Mouse (Mus musculus): ENCODE data around the gene Zbtb45. TPM values are rescaled to one million over a fixed set of nuclear protein-coding genes. Genes with fewer than 3 reads are reported as not detected.

Gene Zbtb45
- polyA plus RNA-seq, 1 experiment from 2014 or later: 34.7 TPM

- DNase-seq (ENCODE audit: low spot score): no peak
- H3K27ac ChIP-seq (ENCODE audit: low read depth, low read length): no peak overlapping the region
- peak; percentile 22 for ATAC-seq
- H3K9ac ChIP-seq (ENCODE audit: low read length): peak overlapping the region; percentile 70
- H3K27me3 ChIP-seq (replicated peaks; ENCODE audit: control insufficient read depth, insufficient read depth, low read length): peaks cover 36% of the 10 kb centered on the region
- H3K4me2 ChIP-seq (ENCODE audit: low read length): peak overlapping the region; percentile 93
- WGBS: 3% methylated on average over 23 of the region's 23 CpGs
- no peaks in the 10 kb centered on the region for H3K9me3 ChIP-seq (replicated peaks; ENCODE audit: control insufficient read depth, low read length)
- H3K4me3 ChIP-seq (ENCODE audit: low read depth, low read length): peak overlapping the region; percentile 43
- no peaks in the 10 kb centered on the region for H3K36me3 ChIP-seq (ENCODE audit: control insufficient read depth, insufficient read depth, low read length)
- H3K4me1 ChIP-seq (ENCODE audit: control insufficient read depth, insufficient read depth, low read length): 0 out of 2 replicates have a peak, but pooled peaks cover under 1% of the 10 kb centered on the region
Measured at GRCm38 (mm10) chr7:13044254-13044625, 34.4 kb upstream of the Zbtb45 start.

- peak overlapping the region; percentile 43 for H3K4me3 ChIP-seq (ENCODE audit: low read depth, low read length)
- ATAC-seq (peak; percentile 57), DNase-seq (ENCODE audit: low spot score) (peak; percentile 45)
- 0 out of 2 replicates have a peak, but pooled peaks cover 6% of the 10 kb centered on the region for H3K4me1 ChIP-seq (ENCODE audit: control insufficient read depth, insufficient read depth, low read length)
- H3K27me3 ChIP-seq (replicated peaks; ENCODE audit: control insufficient read depth, insufficient read depth, low read length): peaks cover 36% of the 10 kb centered on the region
- WGBS: 5% methylated on average over 87 of the region's 88 CpGs
- no peak overlapping the region for H3K27ac ChIP-seq (ENCODE audit: low read depth, low read length)
- peak overlapping the region; percentile 70 for H3K9ac ChIP-seq (ENCODE audit: low read length)
- no peaks in the 10 kb centered on the region for H3K9me3 ChIP-seq (replicated peaks; ENCODE audit: control insufficient read depth, low read length)
- H3K36me3 ChIP-seq (ENCODE audit: control insufficient read depth, insufficient read depth, low read length): no peaks in the 10 kb centered on the region
- peak overlapping the region; percentile 93 for H3K4me2 ChIP-seq (ENCODE audit: low read length)
Measured at GRCm38 (mm10) chr7:13043445-13044253, 33.8 kb upstream of the Zbtb45 start.

DNA sequence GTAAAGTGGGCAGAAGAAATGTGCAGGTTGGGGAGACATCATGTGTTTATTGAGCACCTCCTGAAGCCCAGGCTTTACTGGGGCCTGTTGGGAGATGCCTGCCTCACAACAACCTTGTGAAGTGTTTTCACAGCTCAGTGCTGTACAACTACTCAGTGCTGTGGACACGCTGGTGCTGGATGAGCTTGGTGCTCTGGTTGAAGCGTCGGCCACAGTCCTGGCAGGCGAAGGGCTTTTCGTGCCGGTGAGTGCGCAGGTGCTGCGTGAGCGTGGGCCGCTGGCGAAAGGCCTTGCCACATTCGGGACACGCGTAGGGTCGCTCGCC is 33.2 kb upstream of the Zbtb45 start:
- DNase-seq (ENCODE audit: low spot score) (no peak), ATAC-seq (no peak)
- peak overlapping the region; percentile 43; the same call in 1 of the 2 replicates for H3K4me3 ChIP-seq (ENCODE audit: low read depth, low read length)
- H3K27ac ChIP-seq (ENCODE audit: low read depth, low read length): no peak overlapping the region
- H3K9ac ChIP-seq (ENCODE audit: low read length): 0 out of 2 replicates have a peak overlapping the region, but pooled peaks have one; percentile 70
- H3K4me1 ChIP-seq (ENCODE audit: control insufficient read depth, insufficient read depth, low read length): 0 out of 2 replicates have a peak, but pooled peaks cover 7% of the 10 kb centered on the region
- 42% methylated on average over 16 of the region's 16 CpGs for WGBS
- H3K27me3 ChIP-seq (replicated peaks; ENCODE audit: control insufficient read depth, insufficient read depth, low read length): peaks cover 36% of the 10 kb centered on the region
- peak overlapping the region; percentile 93 for H3K4me2 ChIP-seq (ENCODE audit: low read length)
- H3K9me3 ChIP-seq (replicated peaks; ENCODE audit: control insufficient read depth, low read length): no peaks in the 10 kb centered on the region
- H3K36me3 ChIP-seq (ENCODE audit: control insufficient read depth, insufficient read depth, low read length): no peaks in the 10 kb centered on the region

DNA sequence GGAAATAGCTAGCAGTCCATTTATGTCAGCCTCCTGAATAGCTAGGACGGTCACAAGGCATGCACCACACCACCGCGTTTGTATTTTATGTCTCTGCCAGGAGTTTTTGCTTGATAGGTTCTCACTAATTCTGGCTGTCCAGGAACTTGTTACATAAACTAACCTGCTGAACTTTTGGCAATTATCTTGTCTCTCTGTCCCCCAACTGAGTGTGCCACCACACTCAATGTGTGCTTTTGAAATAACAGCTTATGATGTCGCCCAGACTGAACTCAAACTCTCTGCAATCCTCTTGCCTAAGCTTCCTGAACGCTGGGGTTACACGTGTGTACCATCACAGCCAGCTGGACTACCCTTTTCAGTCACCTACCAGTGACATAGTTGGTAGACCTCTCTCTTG is 32.7 kb upstream of the Zbtb45 start:
- Histone ChIP-seq H3K36me3 (ENCODE audit: control insufficient read depth, insufficient read depth, low read length) (no peaks in the 10 kb centered on the region), H3K4me2 (ENCODE audit: low read length) (no peak overlapping the region), H3K4me3 (ENCODE audit: low read depth, low read length) (no peak overlapping the region), H3K27ac (ENCODE audit: low read depth, low read length) (no peak overlapping the region), H3K9ac (ENCODE audit: low read length) (no peak overlapping the region), H3K9me3 (replicated peaks; ENCODE audit: control insufficient read depth, low read length) (no peaks in the 10 kb centered on the region), H3K27me3 (replicated peaks; ENCODE audit: control insufficient read depth, insufficient read depth, low read length) (peaks cover 36% of the 10 kb centered on the region), H3K4me1 (ENCODE audit: control insufficient read depth, insufficient read depth, low read length) (0 out of 2 replicates have a peak, but pooled peaks cover 7% of the 10 kb centered on the region)
- DNase-seq (ENCODE audit: low spot score) (no peak), ATAC-seq (no peak)
- 76% methylated on average over 6 of the region's 6 CpGs for WGBS

- H3K27me3 ChIP-seq (replicated peaks; ENCODE audit: control insufficient read depth, insufficient read depth, low read length): peaks cover 36% of the 10 kb centered on the region
- no peak overlapping the region for H3K27ac ChIP-seq (ENCODE audit: low read depth, low read length)
- no peak for ATAC-seq
- no peak overlapping the region for H3K4me3 ChIP-seq (ENCODE audit: low read depth, low read length)
- 100% methylated on average over 1 of the region's 1 CpGs for WGBS
- no peak overlapping the region for H3K4me2 ChIP-seq (ENCODE audit: low read length)
- DNase-seq (ENCODE audit: low spot score): no peak
- no peaks in the 10 kb centered on the region for H3K9me3 ChIP-seq (replicated peaks; ENCODE audit: control insufficient read depth, low read length)
- no peak overlapping the region for H3K9ac ChIP-seq (ENCODE audit: low read length)
- peaks cover 2% of the 10 kb centered on the region for H3K36me3 ChIP-seq (ENCODE audit: control insufficient read depth, insufficient read depth, low read length)
- H3K4me1 ChIP-seq (ENCODE audit: control insufficient read depth, insufficient read depth, low read length): peaks cover 15% of the 10 kb centered on the region
Measured at GRCm38 (mm10) chr7:13041256-13041655, 31.4 kb upstream of the Zbtb45 start.

DNA sequence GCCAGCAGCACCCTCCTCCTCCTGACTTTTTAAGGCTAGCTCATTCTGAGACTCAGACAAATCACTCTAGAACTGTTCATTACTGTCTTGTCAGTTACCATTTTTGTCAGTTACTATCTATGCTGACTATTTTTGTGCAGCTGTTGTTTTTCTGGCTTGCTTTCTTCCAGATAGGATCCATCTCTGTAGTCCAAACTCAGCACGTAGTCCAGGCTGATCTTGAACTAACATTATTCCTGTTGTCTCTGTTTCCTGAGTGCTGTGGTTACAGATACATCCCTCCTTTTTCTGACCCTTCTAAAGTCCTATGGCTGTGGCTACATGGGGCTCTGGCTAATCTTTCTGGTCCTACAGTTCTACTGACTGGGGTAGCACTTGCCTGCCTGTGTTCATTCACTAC is 29.3 kb upstream of the Zbtb45 start:
- Histone ChIP-seq H3K9me3 (replicated peaks; ENCODE audit: control insufficient read depth, low read length) (no peaks in the 10 kb centered on the region), H3K36me3 (ENCODE audit: control insufficient read depth, insufficient read depth, low read length) (peaks cover 17% of the 10 kb centered on the region), H3K4me1 (ENCODE audit: control insufficient read depth, insufficient read depth, low read length) (peaks cover 16% of the 10 kb centered on the region), H3K27ac (ENCODE audit: low read depth, low read length) (no peak overlapping the region), H3K4me3 (ENCODE audit: low read depth, low read length) (no peak overlapping the region; the same call in 1 of the 2 replicates), H3K4me2 (ENCODE audit: low read length) (peak overlapping the region; percentile 92; the same call in 1 of the 2 replicates), H3K9ac (ENCODE audit: low read length) (peak overlapping the region; percentile 95), H3K27me3 (replicated peaks; ENCODE audit: control insufficient read depth, insufficient read depth, low read length) (peaks cover 23% of the 10 kb centered on the region)
- WGBS: 86% methylated on average over 1 of the region's 1 CpGs
- no peak for DNase-seq (ENCODE audit: low spot score)
- ATAC-seq: no peak

DNA sequence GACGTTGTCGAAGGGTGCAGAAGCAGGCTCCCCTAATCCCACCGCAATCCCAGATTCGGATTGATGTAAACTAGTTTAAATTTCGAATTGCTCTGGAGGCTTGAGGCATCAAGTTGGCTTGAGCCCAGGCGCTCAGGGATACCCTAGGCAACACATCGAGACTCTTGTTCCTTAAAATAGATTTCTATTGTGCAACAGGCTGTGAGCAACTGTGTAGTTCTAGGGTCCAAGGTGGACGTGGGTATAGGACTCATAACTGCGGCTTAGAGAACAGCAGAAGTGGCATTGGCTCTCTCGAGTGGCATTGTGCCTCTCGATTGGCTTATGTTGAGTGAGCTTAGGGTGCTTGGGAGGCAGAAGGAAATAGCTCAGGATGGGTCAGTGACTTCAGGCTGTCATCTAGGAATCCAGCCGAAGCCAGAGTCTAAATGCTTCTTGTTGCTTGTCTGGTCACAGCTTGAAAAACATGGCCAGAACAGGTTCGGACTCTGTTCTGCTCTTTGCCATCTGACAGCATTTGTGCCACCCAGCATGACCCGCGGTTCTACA is 28.9 kb upstream of the Zbtb45 start:
- Histone ChIP-seq H3K27ac (ENCODE audit: low read depth, low read length) (peak overlapping the region; percentile 100), H3K36me3 (ENCODE audit: control insufficient read depth, insufficient read depth, low read length) (peaks cover 17% of the 10 kb centered on the region), H3K9me3 (replicated peaks; ENCODE audit: control insufficient read depth, low read length) (no peaks in the 10 kb centered on the region), H3K27me3 (replicated peaks; ENCODE audit: control insufficient read depth, insufficient read depth, low read length) (peaks cover 18% of the 10 kb centered on the region), H3K9ac (ENCODE audit: low read length) (peak overlapping the region; percentile 95), H3K4me3 (ENCODE audit: low read depth, low read length) (peak overlapping the region; percentile 73), H3K4me1 (ENCODE audit: control insufficient read depth, insufficient read depth, low read length) (peaks cover 21% of the 10 kb centered on the region), H3K4me2 (ENCODE audit: low read length) (peak overlapping the region; percentile 92)
- no peak for ATAC-seq
- WGBS: 23% methylated on average over 15 of the region's 15 CpGs
- DNase-seq (ENCODE audit: low spot score): no peak

- ATAC-seq (peak; percentile 93), DNase-seq (ENCODE audit: low spot score) (peak; percentile 100)
- Histone ChIP-seq H3K36me3 (ENCODE audit: control insufficient read depth, insufficient read depth, low read length) (peaks cover 23% of the 10 kb centered on the region), H3K4me1 (ENCODE audit: control insufficient read depth, insufficient read depth, low read length) (peaks cover 25% of the 10 kb centered on the region), H3K4me2 (ENCODE audit: low read length) (peak within 1 kb of the TSS; percentile 92), H3K9ac (ENCODE audit: low read length) (peak within 1 kb of the TSS; percentile 95), H3K4me3 (ENCODE audit: low read depth, low read length) (peak within 1 kb of the TSS; percentile 73), H3K9me3 (replicated peaks; ENCODE audit: control insufficient read depth, low read length) (no peaks in the 10 kb centered on the region), H3K27me3 (replicated peaks; ENCODE audit: control insufficient read depth, insufficient read depth, low read length) (peaks cover 11% of the 10 kb centered on the region), H3K27ac (ENCODE audit: low read depth, low read length) (peak within 1 kb of the TSS; percentile 100)
- WGBS: under 1% methylated on average over 65 of the region's 65 CpGs
Measured at GRCm38 (mm10) chr7:13037901-13038555, 28.2 kb upstream of the Zbtb45 start, which contains the start of gene Ube2m. Ube2m (minus strand) TSS chr7:13038275.

Measured in forebrain, embryonic 14.5 days (tissue).